25 mouse cellular contexts compared by ENCODE assay signal in genomic region chr5:113193762-113194161, GRCm38 (mm10). TPM values are rescaled to one million over a fixed set of nuclear protein-coding genes. Genes with fewer than 3 reads are reported as not detected.
DNase-seq lines count a peak whose midpoint lies in the region; ATAC-seq and TF ChIP-seq lines count a peak whose summit lies in the region.
"Had no signal": no experiment of that assay in that cellular context is flagged by ENCODE, and none has a peak within 500 bp of the region (broad histone marks: within the 10 kb centered on the region; RNA-seq: fewer than 3 reads in every experiment).

No protein-coding gene starts in this region.

- peak overlapping the region; percentile 22 for H3K9ac ChIP-seq in forebrain, postnatal 0 days
- H3K9ac ChIP-seq in forebrain, embryonic 12.5 days, result no peak overlapping the region
- H3K9ac ChIP-seq: limb, embryonic 12.5 days; liver, embryonic 14.5 days had no signal

- H3K4me1 ChIP-seq in forebrain, postnatal 0 days (ENCODE audit: insufficient read depth), result peaks cover 27% of the 10 kb centered on the region; the same call in 1 of the 2 replicates
- H3K4me1 ChIP-seq in forebrain, embryonic 12.5 days, result peaks cover 3% of the 10 kb centered on the region; the same call in 1 of the 2 replicates
- no peaks in the 10 kb centered on the region; the same call in none of the 2 replicates for H3K4me1 ChIP-seq in small intestine, adult 2 months (ENCODE audit: control insufficient read depth, insufficient read depth, insufficient read length, low read length)

- peak overlapping the region; percentile 29 for H3K4me2 ChIP-seq in forebrain, postnatal 0 days (ENCODE audit: low read depth)
- no peak overlapping the region for H3K4me2 ChIP-seq in forebrain, embryonic 12.5 days
- H3K4me2 ChIP-seq: limb, embryonic 12.5 days had no signal

- H3K9me3 ChIP-seq in forebrain, postnatal 0 days (ENCODE audit: low read length), result no peaks in the 10 kb centered on the region
- H3K9me3 ChIP-seq in forebrain, embryonic 12.5 days, result no peaks in the 10 kb centered on the region
- H3K9me3 ChIP-seq: limb, embryonic 12.5 days; megakaryocyte, embryonic 14.5 days had no signal

- H3K27ac ChIP-seq in forebrain, postnatal 0 days (ENCODE audit: low read depth, low read length), result peak overlapping the region; percentile 50; the same call in 1 of the 2 replicates
- H3K27ac ChIP-seq in forebrain, embryonic 12.5 days, result no peak overlapping the region
- peak overlapping the region; percentile 83 for H3K27ac ChIP-seq in layer of hippocampus, adult 2 months
- no peak overlapping the region for H3K27ac ChIP-seq in small intestine, adult 2 months (ENCODE audit: insufficient read depth, low read depth, low read length)
- H3K27ac ChIP-seq: limb, embryonic 12.5 days; liver, embryonic 14.5 days had no signal

- TF ChIP-seq CTCF in forebrain, postnatal 0 days (IDR thresholded peaks at IDR 0.05; ENCODE audit: low read depth), result no peak
- TF ChIP-seq CTCF in layer of hippocampus, adult 2 months (conservative IDR thresholded peaks at IDR 0.05), result no peak
- no peak for TF ChIP-seq CTCF in small intestine, adult 2 months (IDR thresholded peaks at IDR 0.05; ENCODE audit: extremely low read depth, insufficient read length, insufficient replicate concordance, low read depth, low read length)

- peaks cover 3% of the 10 kb centered on the region for H3K36me3 ChIP-seq in forebrain, postnatal 0 days (ENCODE audit: insufficient read depth)
- no peaks in the 10 kb centered on the region; the same call in 1 of the 2 replicates for H3K36me3 ChIP-seq in forebrain, embryonic 12.5 days (replicated peaks)
- peaks cover 63% of the 10 kb centered on the region for H3K36me3 ChIP-seq in small intestine, adult 2 months (ENCODE audit: control insufficient read depth, insufficient read depth, low read length)
- H3K36me3 ChIP-seq: limb, embryonic 12.5 days had no signal

- peak; percentile 58 for ATAC-seq in forebrain, postnatal 0 days
- ATAC-seq in forebrain, embryonic 12.5 days (ENCODE audit: low FRiP score), result no peak
- ATAC-seq: activated CD4-positive, CD25-positive, alpha-beta regulatory T cell, adult 4 months; inflammation-experienced regulatory T-cells, adult 6 months; Patski had no signal

- no peaks in the 10 kb centered on the region for H3K27me3 ChIP-seq in forebrain, postnatal 0 days (ENCODE audit: insufficient read depth, low read length)
- H3K27me3 ChIP-seq in forebrain, embryonic 12.5 days, result no peaks in the 10 kb centered on the region
- H3K27me3 ChIP-seq in small intestine, adult 2 months (ENCODE audit: control insufficient read depth, insufficient read depth, low read length), result no peaks in the 10 kb centered on the region
- H3K27me3 ChIP-seq: limb, embryonic 12.5 days; Patski had no signal

- no peak for TF ChIP-seq POLR2A in small intestine, adult 2 months (IDR thresholded peaks at IDR 0.05; ENCODE audit: low read depth, low read length)

- DNase-seq in forebrain, postnatal 0 days, result peak; percentile 80
- peak; percentile 47 to 51 for DNase-seq in layer of hippocampus, adult 2 months (ENCODE audit: low spot score in 2 of 2)
- no peak for DNase-seq in layer of hippocampus, adult 9-10 months (ENCODE audit: low spot score)
- peak; percentile 39 to 52 for DNase-seq in right cerebral cortex, adult 2 months (ENCODE audit: low spot score in 2 of 2)
- no peak for DNase-seq in right cerebral cortex, postnatal 4 days
- no peak for DNase-seq in spleen, postnatal 10 days (ENCODE audit: low spot score in 2 of 2)
- DNase-seq: adrenal gland, postnatal 25 days; cerebellum, adult 8-10 months; gastrocnemius, postnatal 10 days; lung, postnatal 14 days; thymus, adult 2 months had no signal

- 74% methylated on average over 18 of the region's 18 CpGs for WGBS in forebrain, postnatal 0 days
- WGBS in forebrain, embryonic 12.5 days, result 93% methylated on average over 18 of the region's 18 CpGs
- WGBS in small intestine, adult 2 months, result 93% methylated on average over 18 of the region's 18 CpGs

- peak overlapping the region; percentile 16 for H3K4me3 ChIP-seq in forebrain, postnatal 0 days (ENCODE audit: low read depth, low read length)
- no peak overlapping the region for H3K4me3 ChIP-seq in forebrain, embryonic 12.5 days (replicated peaks)
- H3K4me3 ChIP-seq in layer of hippocampus, adult 2 months, result peak overlapping the region; percentile 47
- 0 out of 2 replicates have a peak overlapping the region, but pooled peaks have one; percentile 4 for H3K4me3 ChIP-seq in small intestine, adult 2 months (ENCODE audit: low read depth, low read length)
- H3K4me3 ChIP-seq: limb, embryonic 12.5 days; megakaryocyte, embryonic 14.5 days had no signal

RNA-seq across cellular contexts. Expression of gene 2900026A02Rik, which starts 27.3 kb away (rescaled TPM):
- 9.2 and 10.9 TPM in 2 replicates for total RNA-seq in forebrain, postnatal 0 days (2014; rRNA removed)
- 2.7 and 3.3 TPM in 2 replicates for polyA plus RNA-seq in forebrain, postnatal 0 days (2015; fragmentation: Nextera tagmentation; extraction: Ambion mirVana)
- 4.5 and 6.1 TPM in 2 replicates for polyA plus RNA-seq in forebrain, embryonic 12.5 days (2016; fragmentation: Nextera tagmentation; extraction: Ambion mirVana)
- total RNA-seq in layer of hippocampus, adult 2 months (2021), result 10 to 100 TPM; 60.2 to 62.1 TPM
- polyA plus RNA-seq in small intestine, adult 2 months (2012; rRNA removed), result 24.2 and 70.8 TPM in 2 replicates

RNA-seq across cellular contexts. Expression of gene Tmem211, which starts 32.9 kb away (rescaled TPM):
- total RNA-seq in forebrain, postnatal 0 days (2014; rRNA removed), result not detected in 2 replicates
- not detected in 2 replicates for polyA plus RNA-seq in forebrain, postnatal 0 days (2015; fragmentation: Nextera tagmentation; extraction: Ambion mirVana)
- polyA plus RNA-seq in forebrain, embryonic 12.5 days (2016; fragmentation: Nextera tagmentation; extraction: Ambion mirVana), result 0.20 and 0.28 TPM in 2 replicates
- not detected for total RNA-seq in layer of hippocampus, adult 2 months (2021)
- polyA plus RNA-seq in small intestine, adult 2 months (2012; rRNA removed), result not detected in 2 replicates
- total RNA-seq: adrenal gland, postnatal 25 days; CH12.LX; gastrocnemius, postnatal 10 days; layer of hippocampus, adult 8-10 months; midbrain, postnatal 0 days had no signal
- polyA plus RNA-seq: activated CD4-positive, CD25-positive, alpha-beta regulatory T cell, adult 4 months; heart, postnatal 0 days; hindbrain, embryonic 11.5 days; inflammation-experienced regulatory T-cells, adult 6 months; limb, embryonic 12.5 days; liver, embryonic 14.5 days; midbrain, postnatal 0 days; Patski; stomach, embryonic 14.5 days; thymus, adult 2 months had no signal

Comparison
In these comparisons a context has a peak if more than half of its experiments do, and no peak if none do; other contexts are left out.
1. DNase-seq: peak in forebrain, postnatal 0 days (single experiment), layer of hippocampus, adult 2 months (2 of 2) and right cerebral cortex, adult 2 months (2 of 2); none in layer of hippocampus, adult 9-10 months (single experiment), right cerebral cortex, postnatal 4 days (single experiment) and spleen, postnatal 10 days (0 of 2).
2. H3K27ac ChIP-seq: peak in forebrain, postnatal 0 days (single experiment) and layer of hippocampus, adult 2 months (single experiment); none in forebrain, embryonic 12.5 days (single experiment) and small intestine, adult 2 months (single experiment).